Mouse (Mus musculus): ENCODE data around the gene Atxn1. TPM values are rescaled to one million over a fixed set of nuclear protein-coding genes. Genes with fewer than 3 reads are reported as not detected.

The Atxn1 gene
- polyA plus RNA-seq, 1 experiment, result not detected

GRCm38 (mm10) chr13:45505546-45505945 lies 459.3 kb downstream of the Atxn1 start:
- H3K4me1 ChIP-seq (ENCODE audit: control insufficient read depth, insufficient read depth, low read length), result peaks cover 8% of the 10 kb centered on the region
- WGBS, result 96% methylated on average over 3 of the region's 3 CpGs
- no peak overlapping the region for H3K4me3 ChIP-seq (ENCODE audit: insufficient read depth, low read depth, low read length)
- TF ChIP-seq POLR2A (IDR thresholded peaks at IDR 0.05; ENCODE audit: insufficient read depth, low read depth, low read length), result no peak
- H3K27ac ChIP-seq (ENCODE audit: insufficient read depth, low read depth, low read length), result no peak overlapping the region

- no peak overlapping the region for H3K27ac ChIP-seq (ENCODE audit: insufficient read depth, low read depth, low read length)
- H3K4me3 ChIP-seq (ENCODE audit: insufficient read depth, low read depth, low read length), result no peak overlapping the region
- H3K4me1 ChIP-seq (ENCODE audit: control insufficient read depth, insufficient read depth, low read length), result no peaks in the 10 kb centered on the region
- 97% methylated on average over 5 of the region's 5 CpGs for WGBS
- TF ChIP-seq POLR2A (IDR thresholded peaks at IDR 0.05; ENCODE audit: insufficient read depth, low read depth, low read length) (no peak), CTCF (IDR thresholded peaks at IDR 0.05; ENCODE audit: insufficient read depth, low read depth, low read length) (no peak)
Measured at GRCm38 (mm10) chr13:45502791-45503190, 462.0 kb downstream of the Atxn1 start.

- H3K4me1 ChIP-seq (ENCODE audit: control insufficient read depth, insufficient read depth, low read length), result no peaks in the 10 kb centered on the region
- 86% methylated on average over 3 of the region's 3 CpGs for WGBS
- no peak overlapping the region for H3K27ac ChIP-seq (ENCODE audit: insufficient read depth, low read depth, low read length)
- TF ChIP-seq CTCF (IDR thresholded peaks at IDR 0.05; ENCODE audit: insufficient read depth, low read depth, low read length), result no peak
- no peak for TF ChIP-seq POLR2A (IDR thresholded peaks at IDR 0.05; ENCODE audit: insufficient read depth, low read depth, low read length)
- H3K4me3 ChIP-seq (ENCODE audit: insufficient read depth, low read depth, low read length), result no peak overlapping the region
Measured at GRCm38 (mm10) chr13:45499906-45500305, 464.9 kb downstream of the Atxn1 start.

Data from olfactory bulb, adult 2 months (tissue).